Mouse (Mus musculus) layer of hippocampus, adult 8-10 months (tissue): ENCODE results near the gene Itga11. TPM values are rescaled to one million over a fixed set of nuclear protein-coding genes. Genes with fewer than 3 reads are reported as not detected.
"Not testable (repeated sequence)": the region's sequence is repeated elsewhere in the genome, so short reads cannot be mapped to it uniquely, and the experiment has no call there.

Source experiments
- DNase-seq, 2 experiments: peaks; one replicate each; pipeline ENCODE4 v3.0.0; 2022; ENCODE audit warnings: low spot score in 2 of 2
- total RNA-seq, 4 experiments: library from RNA; stranded (reverse); gene quantifications; 2 replicates each; pipeline ENCODE4 v1.2.4; 2022

The Itga11 gene
- 1 to 10 TPM; 3.5 to 5.7 (median 4.4) TPM for total RNA-seq

DNA sequence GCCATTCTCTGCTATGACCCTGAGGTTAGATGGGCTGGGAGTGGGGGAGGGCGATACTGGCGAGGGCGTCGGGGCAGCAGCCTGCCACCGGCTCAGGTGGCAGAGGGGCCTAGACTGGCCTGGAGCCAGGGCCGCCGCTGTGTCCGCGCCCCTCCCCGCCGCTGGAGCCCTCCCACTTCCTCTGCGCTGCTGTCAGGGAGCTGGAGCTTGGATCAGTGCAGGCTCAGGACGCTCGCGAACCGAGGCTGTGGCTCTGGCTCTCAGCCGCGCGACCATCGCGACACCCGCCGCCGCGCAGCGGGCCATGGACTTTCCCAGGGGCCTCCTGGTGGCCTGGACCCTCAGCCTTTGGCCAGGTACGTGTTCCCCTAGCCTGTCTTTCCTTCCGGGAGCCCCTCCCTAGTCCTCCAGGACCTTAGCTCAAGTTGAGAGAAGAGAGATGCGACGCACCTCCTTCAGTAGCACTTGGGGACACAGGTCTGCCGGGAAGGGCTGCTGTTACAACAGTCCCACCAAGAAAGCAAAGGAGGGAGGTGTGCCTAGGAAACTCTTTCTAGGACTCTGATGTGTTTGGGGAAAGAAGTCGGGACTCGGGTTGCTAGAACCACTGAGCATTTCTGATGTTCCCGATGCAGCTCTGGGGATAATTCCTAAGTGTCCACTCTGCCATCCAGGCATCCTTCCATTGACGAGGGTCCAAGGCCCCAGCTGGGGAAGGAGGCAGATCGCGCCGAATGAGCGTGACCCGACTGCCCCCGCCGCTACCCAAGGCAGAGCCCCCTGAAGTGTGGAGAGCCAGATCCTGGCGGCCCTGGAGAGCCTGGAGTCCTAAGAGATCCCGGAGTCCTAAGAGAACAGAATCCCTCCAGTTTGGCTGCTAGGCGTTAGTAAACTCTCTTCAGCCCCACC, at the start of gene Itga11:
Gene Itga11 (plus strand): TSS at position 186 of the 909 bp plus-strand sequence.
- DNase-seq = no peak

DNA sequence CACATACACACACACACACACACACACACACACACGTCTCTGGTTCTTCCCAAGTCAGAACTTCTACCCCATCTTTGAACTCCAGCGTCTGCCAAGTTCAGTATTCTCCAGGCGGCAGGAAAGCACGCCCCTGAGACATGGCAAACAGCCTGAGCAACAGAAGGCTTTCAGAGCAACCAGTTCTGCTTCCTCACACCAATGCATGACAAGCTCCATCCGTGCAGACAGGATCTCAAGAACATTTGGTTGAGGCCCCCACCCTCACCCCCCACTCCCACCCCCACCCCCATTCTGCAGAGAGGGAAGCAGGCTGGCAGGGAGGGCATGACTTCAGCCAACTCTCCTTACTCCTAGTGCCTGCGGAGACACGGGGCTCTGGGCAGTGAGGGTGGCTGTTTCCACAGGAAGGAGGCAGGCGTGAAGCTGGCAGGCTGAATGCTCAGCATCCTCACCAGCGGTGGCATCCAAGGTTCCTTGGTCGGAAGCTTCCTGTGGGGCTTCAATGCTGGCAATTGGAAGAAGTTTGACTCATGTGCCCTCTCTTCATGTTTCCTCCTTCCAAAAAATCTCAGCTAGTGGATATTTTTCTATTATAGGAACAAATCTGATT, 46.9 kb upstream of the Itga11 start:
- DNase-seq = peak; percentile 63 to 72

DNA sequence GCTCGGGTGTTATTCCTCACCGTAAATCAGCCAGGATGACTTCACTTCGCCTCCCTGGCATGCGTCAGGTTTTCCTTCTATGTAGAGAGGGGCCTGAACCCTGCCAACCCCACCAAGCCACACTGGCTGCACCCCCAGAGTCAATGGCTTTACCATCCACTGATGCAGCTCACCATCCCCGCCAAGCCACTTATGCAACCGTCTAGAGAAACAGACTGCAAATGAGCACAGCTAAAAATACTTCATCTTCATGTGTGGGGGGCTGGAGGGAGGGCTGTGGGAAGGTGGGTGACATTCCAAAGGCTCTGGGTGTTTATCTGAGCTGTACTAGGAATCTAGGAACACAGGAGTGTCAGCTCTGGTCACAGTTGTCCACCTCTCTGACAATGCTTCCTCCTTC, 45.2 kb upstream of the Itga11 start:
- peak; percentile 26 to 44 for DNase-seq

DNA sequence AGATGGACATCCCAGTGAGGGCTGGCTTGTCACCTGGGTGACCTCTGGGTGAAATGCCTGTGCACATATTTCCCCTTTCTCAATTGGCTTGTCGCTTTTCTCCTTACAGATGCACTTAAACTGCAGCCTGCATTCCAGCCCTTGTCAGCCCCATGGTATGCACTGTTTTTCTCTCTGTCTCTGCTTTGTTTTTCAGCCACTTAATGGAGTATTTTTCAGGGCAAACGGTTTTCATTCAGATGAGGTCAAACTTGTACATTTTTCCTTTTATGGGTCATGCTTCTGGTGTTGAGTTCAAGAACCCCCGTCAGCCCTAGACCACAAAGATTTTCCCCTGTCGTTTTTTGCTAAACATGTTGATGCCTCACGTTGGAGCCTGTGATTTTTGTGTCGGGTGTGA, 39.6 kb upstream of the Itga11 start:
- no peak for DNase-seq

DNA sequence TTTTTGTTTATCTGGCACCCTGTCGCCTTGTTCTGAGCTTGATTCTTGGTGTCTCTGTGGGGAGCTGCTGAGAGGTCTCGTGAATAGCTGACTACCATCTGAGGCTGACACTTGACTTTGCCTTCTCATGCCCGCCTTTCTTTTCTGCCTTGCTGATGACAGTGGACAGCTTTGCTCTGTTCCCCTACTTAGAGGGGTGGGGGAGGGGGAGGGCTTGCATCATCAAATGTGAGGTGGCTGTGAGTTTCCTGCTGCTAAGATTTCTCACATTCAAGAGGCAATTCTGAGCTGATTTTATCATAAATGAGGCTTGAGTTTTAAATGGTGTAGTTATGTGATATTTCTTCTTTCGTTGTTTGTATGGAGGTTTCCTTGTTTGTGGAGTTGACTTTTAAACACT, 37.9 kb upstream of the Itga11 start:
- no peak for DNase-seq

DNA sequence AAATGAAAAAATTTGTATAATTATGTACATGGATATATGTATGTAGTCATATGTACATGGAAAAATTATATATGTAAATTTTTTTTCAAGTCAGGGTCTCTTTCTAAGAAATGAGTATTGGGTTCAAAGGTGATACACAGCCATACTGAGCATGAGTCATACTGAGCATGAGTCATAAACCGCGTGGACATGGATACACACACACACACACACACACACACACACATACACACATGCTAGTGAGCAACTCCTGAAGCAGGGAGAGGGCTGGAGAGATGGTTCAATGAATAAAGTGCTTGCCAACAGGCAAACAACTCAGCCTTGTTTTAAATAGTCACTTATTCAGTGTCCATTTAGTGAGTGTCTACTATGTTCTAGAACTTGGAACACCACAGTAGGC, 37.4 kb upstream of the Itga11 start:
- DNase-seq = no peak

DNA sequence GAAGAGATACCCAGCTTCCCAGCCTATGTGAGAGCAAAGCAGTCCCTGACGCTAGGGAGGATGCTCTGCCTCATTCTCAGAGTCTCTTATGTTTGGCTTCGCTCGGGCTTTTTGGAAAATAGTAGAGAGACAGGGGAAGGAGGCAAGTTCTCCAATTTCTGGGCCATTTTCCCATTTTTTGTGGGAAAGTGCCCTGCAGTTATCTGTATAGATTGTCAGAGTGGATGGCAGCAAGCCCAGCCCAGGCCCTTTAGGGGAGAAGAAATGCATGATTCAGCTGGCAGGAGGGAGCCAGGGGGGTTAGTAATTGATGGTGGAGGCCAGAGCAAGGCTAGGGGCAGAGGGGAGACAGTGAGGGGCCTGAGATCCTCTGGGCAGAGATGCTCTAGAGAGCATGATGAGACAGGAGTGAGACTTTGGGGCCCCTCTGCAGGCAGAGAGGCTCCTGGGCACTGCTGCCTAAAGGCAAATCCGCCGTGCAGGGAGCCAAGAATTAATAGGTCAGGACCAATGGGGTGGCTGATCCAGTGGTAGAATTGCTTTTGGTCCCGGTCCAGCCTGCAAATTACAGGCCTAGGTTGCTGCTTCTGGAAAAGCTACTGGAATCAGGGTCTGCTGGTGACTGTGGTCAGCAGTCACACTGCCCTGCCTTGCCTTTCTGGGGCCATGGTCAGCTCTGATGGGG, 31.8 kb upstream of the Itga11 start:
- no peak for DNase-seq

DNA sequence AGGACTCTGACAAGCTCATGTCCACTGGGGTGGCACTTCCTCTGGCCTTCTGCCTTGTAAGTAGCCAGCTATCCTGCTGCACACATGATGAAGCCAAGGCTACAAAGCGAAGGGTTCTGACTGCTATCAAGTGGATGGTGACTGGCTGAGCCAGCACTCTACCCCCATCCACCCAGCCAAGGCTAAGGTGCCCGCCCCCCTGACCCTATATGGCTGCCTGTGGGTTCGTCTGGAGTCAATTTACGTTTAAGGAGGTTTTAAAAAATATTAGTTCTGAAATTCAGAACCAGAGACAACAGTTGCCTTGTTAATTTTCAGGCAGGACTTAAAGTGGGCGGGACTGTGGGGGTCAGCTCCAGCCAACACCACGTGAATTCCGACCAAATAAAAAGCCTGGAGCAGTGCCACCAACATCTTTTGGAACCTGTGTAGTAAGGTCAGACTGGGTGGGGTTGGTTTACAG, 30.9 kb upstream of the Itga11 start:
- DNase-seq = no peak

DNA sequence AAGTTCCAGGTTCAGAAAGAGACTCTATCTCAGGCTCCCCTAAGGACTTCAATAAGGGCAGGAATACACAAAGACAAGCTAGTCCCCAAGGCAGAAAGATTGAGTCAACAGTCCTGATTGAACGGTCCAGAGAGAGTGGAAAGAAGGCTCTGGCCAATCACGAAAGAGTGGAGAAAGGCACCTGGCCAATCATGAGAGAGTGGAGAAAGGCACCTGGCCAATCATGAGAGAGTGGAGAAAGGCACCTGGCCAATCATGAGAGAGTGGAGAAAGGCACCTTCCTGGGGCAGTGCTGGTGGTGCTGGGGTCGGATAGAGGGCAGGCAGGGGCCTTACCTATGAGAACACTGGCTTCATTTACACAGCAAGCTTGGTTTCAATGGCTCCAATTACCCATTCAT, 28.2 kb upstream of the Itga11 start:
- no peak for DNase-seq

DNA sequence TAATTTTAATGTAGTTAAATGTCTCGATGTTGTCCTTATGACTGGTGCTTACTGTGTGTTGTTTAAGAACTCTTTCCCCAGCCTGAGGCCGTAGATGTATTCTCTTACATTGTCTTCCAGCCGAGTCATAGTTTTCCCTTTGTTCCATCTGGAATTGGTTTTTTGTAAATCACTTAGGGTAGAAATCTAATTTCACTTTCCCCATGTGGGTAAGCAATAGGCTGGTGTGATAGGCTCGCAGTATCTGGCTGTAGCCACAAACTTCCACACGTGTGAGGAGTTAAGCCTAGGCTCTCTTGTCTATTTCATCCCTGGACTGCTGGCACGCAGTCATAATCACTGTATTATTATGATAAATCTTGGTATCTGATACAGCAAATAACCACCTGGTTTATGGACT, 26.9 kb upstream of the Itga11 start:
- DNase-seq = no peak

DNA sequence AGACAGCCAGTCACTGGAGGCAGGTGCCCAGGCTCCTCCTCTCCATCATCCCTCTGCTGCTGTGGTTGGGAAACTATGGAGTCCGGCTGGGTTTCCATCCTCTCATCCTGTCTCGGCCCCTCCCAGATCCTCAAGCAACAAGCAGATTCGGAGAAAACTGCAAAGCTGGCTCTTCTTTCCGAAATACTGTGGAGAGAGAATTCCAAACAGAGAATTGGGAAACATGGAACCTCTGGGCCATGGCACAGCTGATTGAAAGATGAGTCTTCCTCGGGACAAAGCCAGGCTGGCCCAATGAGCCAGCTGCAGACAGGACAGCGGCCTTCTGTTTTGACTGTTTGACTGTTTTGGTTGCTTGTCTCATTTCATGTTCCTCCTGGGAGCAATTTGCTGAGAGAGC, 23.3 kb upstream of the Itga11 start:
- DNase-seq = no peak

DNA sequence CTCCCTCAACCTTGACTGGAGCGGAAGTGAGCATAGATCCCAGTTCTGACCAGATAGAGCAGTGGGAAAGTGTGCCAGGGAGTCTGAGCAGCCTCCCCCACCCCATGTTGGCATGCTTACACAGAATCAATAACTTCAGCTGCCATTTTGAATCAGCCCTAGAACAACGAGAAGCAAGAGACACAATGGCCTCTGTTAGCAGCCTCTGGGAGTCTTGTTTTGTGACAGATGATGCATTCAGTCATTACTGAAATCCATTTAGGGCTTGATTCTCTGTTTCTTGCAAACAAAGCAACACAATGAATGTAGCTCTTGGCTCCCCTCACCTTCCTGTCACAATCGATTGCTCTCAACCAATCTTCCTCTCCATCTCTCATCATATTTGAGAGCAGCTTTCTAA, 19.6 kb upstream of the Itga11 start:
- no peak for DNase-seq

DNA sequence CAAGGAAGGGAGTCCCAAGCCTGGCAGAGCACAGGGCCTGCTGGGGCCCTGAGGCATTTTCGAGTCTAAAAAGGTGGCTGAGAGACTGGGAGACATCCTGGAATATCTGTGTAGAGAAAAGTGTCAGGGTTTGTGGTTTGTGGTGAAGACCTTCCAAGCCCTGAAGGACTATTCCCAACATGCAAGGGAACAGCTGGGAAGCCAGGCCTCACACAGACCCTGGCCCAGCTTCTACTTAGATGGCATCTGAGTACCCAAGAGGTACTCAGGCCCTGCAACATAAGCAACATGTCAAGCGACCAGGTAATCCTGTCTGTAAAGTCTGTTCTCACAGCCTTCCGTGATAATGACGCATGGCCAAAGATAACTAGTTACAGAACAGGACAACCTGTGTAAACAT, 18.6 kb upstream of the Itga11 start:
- DNase-seq = no peak

DNA sequence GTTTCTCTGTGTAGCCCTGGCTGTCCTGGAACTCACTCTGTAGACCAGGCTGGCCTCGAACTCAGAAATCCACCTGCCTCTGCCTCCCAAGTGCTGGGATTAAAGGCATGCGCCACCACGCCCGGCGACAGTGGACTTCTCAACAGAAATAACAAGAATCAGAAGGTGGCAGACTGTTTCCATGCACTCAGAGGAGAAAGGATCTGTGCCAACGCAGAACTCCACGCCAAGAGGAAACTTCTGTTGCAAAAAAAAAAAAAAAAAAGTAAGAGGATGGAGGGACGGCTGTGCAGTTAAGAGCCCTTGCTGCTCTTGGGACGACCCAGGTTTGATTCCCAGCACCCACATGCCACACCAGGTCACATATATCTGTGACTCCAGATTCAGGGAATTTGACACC, 16.7 kb upstream of the Itga11 start:
- not testable (repeated sequence) for DNase-seq

DNA sequence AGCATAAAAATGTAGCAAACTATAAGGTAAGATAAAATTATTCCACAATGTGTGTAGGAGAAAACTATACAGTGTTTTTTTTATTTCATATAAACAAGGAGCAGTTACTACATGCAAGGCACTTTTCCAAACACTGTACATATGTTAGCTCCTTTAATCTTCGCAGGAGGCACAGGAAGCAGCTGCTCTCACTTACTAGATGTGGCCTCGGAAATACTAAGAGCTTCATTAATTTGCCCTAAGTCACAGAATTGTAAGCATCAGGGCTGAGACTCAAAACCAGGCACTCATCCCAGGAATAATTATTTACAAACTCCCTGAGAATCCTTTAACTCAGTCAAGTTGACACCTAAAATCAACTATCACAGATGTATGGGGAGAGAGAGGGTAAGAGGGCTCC, 14.2 kb upstream of the Itga11 start:
- no peak for DNase-seq

DNA sequence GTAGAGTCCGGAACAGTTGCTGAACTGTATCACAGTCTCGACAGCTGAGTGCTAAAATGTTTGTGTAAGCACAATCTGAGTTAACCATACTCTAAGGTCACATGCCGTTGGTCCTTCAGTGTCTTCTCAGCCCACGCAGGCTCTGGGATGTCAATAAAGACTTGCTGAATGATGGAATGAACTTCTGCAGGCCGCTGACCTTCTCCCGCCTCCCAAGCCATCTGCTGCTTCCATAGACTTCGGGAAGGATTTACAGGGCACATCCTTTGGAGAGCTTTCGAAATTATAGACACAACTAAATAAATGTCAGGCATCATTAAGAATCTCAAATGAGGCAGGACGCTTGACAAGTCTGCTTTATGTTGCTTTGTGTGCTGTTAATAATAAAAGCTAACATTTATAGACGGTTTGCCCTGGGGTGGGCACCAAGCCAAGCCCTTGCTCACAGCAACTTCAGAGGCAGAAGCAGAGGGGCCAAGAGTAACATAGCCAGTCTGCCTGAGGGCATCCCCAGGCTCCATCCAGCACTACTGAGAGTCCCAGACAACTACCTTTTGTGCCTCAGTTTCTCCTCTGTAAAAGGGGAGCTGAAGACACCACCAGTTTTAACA, 13.4 kb upstream of the Itga11 start:
- DNase-seq = no peak

DNA sequence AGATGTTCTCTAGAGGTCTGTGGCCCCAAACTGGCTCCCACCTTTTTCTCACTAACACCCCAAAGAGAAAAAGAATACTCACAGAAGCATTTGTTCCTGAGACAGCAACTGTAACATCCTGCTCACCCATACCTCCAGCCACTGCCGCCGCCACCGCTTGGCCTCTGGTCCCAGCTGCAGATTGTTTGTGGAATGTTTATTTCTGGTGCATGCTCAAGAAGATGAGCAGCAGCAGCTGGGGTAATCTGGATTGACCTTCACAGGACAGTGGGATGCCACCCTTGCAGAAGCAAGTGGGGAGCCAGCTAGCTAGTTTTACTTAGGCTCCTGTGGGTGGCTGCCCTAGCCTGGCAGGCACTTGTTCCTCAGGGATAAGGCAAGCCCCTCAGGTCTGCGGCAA, 11.7 kb upstream of the Itga11 start:
- DNase-seq = no peak

DNA sequence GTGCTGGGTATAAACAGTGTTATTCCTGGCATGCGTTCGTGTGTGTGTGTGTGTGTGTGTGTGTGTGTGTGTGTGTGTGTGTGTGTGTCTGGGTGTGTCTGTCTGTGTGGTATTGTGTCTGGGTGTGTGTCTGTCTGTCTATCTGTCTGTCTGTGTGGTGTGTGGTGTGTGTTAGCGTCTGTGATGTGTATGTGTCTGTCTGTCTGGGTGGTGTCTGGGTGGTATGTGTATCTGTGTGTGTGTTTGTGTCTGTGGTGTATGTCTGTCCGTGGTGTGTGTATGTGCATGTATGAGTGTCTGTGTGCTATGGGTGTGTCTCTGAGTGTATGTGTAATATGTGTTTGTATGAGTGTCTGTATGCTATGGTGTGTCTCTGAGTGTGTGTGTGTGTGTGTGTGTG, 9.1 kb upstream of the Itga11 start:
- DNase-seq = no peak

DNA sequence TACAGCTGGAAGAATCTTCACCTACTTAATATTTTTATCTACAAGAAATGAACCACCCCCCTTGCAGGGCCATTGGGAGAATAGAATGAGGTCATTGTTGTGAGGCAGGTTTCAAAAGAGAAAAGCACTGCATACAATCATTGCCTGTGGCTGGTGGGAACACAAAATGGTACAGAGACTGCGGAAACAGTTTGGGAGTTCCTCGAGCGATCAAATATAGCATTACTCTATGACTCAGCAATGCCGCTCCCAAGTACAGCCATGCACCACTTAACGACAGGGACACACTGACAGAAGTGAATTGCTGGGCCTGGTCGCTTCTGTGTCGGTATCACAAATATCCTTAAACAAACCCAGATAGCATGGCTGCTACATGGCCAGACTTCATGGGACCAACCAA, 4.4 kb upstream of the Itga11 start:
- no peak for DNase-seq

DNA sequence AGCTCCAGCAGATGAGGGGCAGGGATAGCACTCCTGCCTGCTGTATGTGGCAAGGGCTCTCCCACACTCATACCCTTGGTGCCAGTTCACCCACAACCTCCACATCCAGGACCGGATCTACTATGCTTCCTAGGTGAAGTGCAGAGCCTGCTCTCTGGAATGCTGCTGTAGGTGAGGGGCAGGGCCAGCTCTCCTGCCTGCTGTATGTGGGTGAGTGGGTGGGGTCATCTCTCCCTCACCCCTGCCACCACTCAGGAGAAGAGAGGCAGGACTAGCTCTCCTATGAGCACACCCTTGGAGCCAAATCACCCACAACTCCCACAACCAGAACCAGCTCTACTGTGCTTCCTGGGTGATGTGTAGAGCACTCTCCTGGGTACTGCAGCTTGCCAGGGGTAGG, 2.5 kb upstream of the Itga11 start:
- no peak for DNase-seq

DNA sequence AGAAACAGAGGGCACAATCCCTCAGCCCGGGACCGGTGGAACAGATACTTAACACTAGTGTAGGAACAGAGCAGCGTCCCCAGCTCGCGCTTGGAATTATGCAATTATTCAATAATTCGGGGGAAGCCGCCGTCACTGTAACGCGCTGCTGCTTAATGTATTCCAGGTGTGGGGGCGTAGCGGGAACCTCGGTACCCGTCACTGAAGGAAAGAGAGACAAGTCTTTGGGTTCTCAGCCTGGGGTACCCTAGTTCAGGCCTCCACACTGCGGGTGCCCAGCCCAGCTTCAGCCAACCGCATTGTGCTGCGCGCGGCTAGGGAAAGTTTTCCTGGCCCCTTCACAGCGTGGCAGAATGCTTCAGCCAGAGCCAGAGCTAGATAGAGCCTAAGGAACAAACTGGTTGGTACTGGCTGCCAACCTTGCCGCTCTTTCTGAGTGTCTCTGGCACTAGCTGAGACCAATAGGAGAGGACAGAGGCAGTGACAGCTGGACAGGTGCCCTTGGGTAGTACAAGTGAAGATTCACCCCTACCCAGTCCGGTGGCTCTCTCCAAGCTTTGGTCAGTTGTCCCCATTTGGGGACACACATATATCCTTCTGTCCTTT, 1.0 kb downstream of the Itga11 start:
- DNase-seq = peak in 1 of 2 experiments; percentile 21
